Mouse (Mus musculus): ENCODE data around the gene Cyb5d1.

DNA sequence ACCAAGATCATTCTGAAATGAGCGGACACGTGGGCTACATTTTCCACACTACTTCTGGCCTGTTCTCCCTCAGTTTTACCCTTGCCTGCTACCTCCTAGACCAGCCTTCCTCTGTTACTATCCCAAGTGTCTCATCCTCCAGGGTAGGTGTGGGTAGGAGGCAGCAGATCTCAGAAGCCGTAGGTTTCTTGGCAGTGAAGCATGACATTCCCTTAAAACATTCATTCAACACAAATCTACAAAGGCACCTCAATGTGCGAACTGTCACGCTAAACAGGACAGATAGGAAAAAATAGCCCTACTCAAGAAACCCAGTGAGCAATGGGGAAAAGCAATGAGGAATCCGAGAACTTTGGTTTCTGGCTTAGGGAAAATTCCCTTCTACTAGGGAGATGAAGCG is 17.1 kb upstream of the Cyb5d1 start:
- no peak for TF ChIP-seq POLR2A (IDR thresholded peaks at IDR 0.05; ENCODE audit: borderline replicate concordance, control insufficient read depth, low read depth, low read length)
- TF ChIP-seq CTCF (IDR thresholded peaks at IDR 0.05; ENCODE audit: control insufficient read depth, insufficient read depth, low read length) = no peak

Measured in bone marrow, adult 2 months (tissue).